Mouse (Mus musculus) kidney, adult 2 months (tissue): ENCODE results near the gene Homer3.

ENCODE experiments used
- CTCF ChIP-seq: fragments of 200-500 bp; conservative IDR thresholded peaks from 2 replicates; pipeline ENCODE4 v1.5.1; 2011; ENCODE audit warnings: low read depth, mild to moderate bottlenecking, control low read depth, low read length, moderate library complexity, mixed read lengths; ENCODE audit not compliant: insufficient read depth, insufficient read length
- POLR2A ChIP-seq: fragments of 200-500 bp; IDR thresholded peaks from one replicate; pipeline ENCODE4 v1.6.1; 2011; ENCODE audit warnings: low read depth, low read length, control low read depth

DNA sequence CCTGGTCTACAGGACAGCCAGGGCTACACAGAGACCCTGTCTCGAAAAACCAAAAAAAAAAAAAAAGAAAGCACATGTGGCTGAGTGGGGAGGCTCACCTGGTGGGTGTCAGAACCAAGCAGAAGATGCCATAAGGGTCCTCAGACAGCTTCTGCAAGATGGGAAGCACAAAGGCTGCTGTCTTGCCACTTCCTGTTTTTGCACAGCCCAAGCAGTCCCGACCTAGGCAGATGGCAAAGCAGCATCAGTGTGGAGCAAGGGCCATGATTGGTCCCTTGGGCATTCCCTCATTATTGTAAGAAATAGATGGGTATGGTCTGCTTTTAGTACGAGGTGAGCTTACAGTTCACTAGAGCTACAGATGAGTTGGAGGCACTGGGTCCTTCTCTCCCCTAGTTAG is 18.3 kb downstream of the Homer3 start:
- TF ChIP-seq CTCF (no peak), POLR2A (no peak)
